Mouse (Mus musculus) embryonic facial prominence, embryonic 14.5 days (tissue): Measurements from ENCODE around the gene Trpc4. TPM values are rescaled to one million over a fixed set of nuclear protein-coding genes. Genes with fewer than 3 reads are reported as not detected.

Source experiments
- ATAC-seq: fragments of 200-750 bp; cut with Nextera tagmentation; 2 replicates; pipeline ENCODE4 v1.8.0; 2017; ENCODE audit warnings: low read depth, moderate number of reproducible peaks, moderate TSS enrichment
- DNase-seq: peaks from one replicate; pipeline ENCODE4 v3.0.0-alpha.2; 2015; ENCODE audit warnings: low spot score
- H3K27ac ChIP-seq: fragments of 300-500 bp; sonication (generic); replicated peaks from 2 replicates; pipeline ENCODE4 v1.5.1; 2014; ENCODE audit warnings: low read depth, mild to moderate bottlenecking, low read length, moderate library complexity
- H3K27me3 ChIP-seq: fragments of 300-500 bp; sonication (generic); replicated peaks from 2 replicates; pipeline ENCODE4 v1.6.1; 2014; ENCODE audit warnings: low read length; ENCODE audit not compliant: control insufficient read depth, insufficient read depth
- H3K36me3 ChIP-seq: fragments of 300-500 bp; sonication (generic); 2 replicates; pipeline ENCODE4 v1.6.1; 2014; ENCODE audit warnings: low read length, mixed read lengths; ENCODE audit not compliant: control insufficient read depth, insufficient read depth
- H3K4me1 ChIP-seq: fragments of 300-500 bp; sonication (generic); 2 replicates; pipeline ENCODE4 v1.6.1; 2014; ENCODE audit warnings: antibody characterized with exemption, low read length; ENCODE audit not compliant: control insufficient read depth, insufficient read depth
- H3K4me2 ChIP-seq: fragments of 300-500 bp; sonication (generic); 2 replicates; pipeline ENCODE4 v1.6.1; 2014; ENCODE audit warnings: low read depth, mild to moderate bottlenecking, low read length, moderate library complexity, mixed read lengths
- H3K4me3 ChIP-seq: fragments of 300-500 bp; sonication (generic); 2 replicates; pipeline ENCODE4 v1.5.1; 2014; ENCODE audit warnings: low read depth, mild to moderate bottlenecking, low read length
- H3K9ac ChIP-seq: fragments of 300-500 bp; sonication (generic); 2 replicates; pipeline ENCODE4 v1.6.1; 2014; ENCODE audit warnings: low read depth, mild to moderate bottlenecking, low read length, moderate library complexity, mixed read lengths
- H3K9me3 ChIP-seq: fragments of 300-500 bp; sonication (generic); 2 replicates; pipeline ENCODE4 v1.6.1; 2016; ENCODE audit warnings: low read length; ENCODE audit not compliant: control insufficient read depth
- WGBS: fragments of 180-500 bp; shearing (Covaris S2); extraction: QIAGEN DNeasy Blood & Tissue Kit; methylation state at CpG from one replicate; pipeline ENCODE4 v1.1.7; 2014; 5-methylcytosine and 5-hydroxymethylcytosine counted together
- polyA plus RNA-seq: library from polyadenylated mRNA; unstranded; fragments of >200 nt; fragmentation: Nextera tagmentation; extraction: Ambion mirVana; gene quantifications from 2 replicates; pipeline ENCODE4 v1.2.1, GENCODE M21; 2014

Gene Trpc4
- polyA plus RNA-seq, 1 experiment from 2014 or later: 1.4 TPM

DNA sequence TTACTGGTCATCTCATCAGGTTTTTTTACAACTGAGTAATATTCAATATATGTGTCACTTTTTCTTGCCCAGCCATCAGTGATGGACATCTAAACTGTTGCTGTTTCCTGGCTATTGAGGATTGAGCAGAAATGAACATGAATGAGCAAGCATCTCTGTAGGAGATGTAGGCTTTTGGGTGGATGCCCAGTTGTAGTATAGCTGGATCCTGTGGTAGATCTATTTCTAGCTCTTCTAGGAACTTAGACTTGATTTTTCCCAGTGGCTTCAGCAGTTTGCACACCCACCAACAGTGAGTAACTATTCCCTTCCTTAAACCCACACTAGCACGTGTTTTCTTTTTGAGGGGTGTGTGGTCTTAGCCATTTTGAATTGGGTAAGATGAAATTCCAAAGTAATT lies 87.3 kb downstream of the Trpc4 start:
- Histone ChIP-seq H3K27ac (no peak overlapping the region), H3K4me1 (no peaks in the 10 kb centered on the region), H3K36me3 (no peaks in the 10 kb centered on the region), H3K27me3 (no peaks in the 10 kb centered on the region), H3K9ac (no peak overlapping the region), H3K9me3 (no peaks in the 10 kb centered on the region), H3K4me2 (no peak overlapping the region), H3K4me3 (no peak overlapping the region)
- WGBS: 69% methylated on average over 1 of the region's 1 CpGs
- ATAC-seq: no peak
- peak; percentile 48 for DNase-seq

DNA sequence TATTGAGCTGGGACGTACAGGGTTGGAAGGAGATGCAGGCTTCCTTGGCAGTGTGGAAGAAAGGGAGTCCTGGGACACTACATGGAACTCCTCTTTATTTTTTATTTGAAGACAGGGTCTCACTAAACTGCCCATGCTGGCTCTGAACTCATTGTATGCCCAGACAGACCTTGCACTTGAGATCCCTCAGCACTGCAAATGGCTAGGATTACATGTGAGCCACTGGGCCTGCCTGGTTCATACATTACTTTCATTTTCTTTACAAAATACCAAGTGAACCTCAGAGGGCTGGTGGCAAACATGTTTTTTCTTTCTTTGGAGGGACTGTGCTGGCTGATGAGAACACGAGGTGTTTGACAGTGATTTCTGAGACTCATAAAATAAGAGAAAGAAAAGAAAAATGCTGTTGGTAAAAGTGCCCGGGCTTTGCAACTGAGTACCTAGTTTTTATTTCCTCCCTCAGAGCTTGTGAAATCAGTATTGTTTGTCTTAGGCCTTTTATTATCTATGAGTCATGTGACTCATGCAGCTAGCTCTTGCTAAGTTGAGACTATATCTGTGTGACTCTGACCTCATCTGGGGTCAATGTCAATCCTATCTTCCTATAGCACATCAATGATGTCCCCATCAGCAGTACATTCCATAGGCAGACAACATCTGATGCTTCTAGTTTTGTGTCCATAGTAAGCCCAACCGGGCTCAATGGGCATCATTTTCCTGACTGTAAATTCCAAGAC lies 89.1 kb downstream of the Trpc4 start:
- Histone ChIP-seq H3K36me3 (no peaks in the 10 kb centered on the region), H3K4me1 (no peaks in the 10 kb centered on the region), H3K4me3 (no peak overlapping the region), H3K27me3 (no peaks in the 10 kb centered on the region), H3K27ac (no peak overlapping the region), H3K9me3 (no peaks in the 10 kb centered on the region), H3K9ac (no peak overlapping the region), H3K4me2 (no peak overlapping the region)
- 79% methylated on average over 4 of the region's 4 CpGs for WGBS
- DNase-seq (no peak), ATAC-seq (no peak)

DNA sequence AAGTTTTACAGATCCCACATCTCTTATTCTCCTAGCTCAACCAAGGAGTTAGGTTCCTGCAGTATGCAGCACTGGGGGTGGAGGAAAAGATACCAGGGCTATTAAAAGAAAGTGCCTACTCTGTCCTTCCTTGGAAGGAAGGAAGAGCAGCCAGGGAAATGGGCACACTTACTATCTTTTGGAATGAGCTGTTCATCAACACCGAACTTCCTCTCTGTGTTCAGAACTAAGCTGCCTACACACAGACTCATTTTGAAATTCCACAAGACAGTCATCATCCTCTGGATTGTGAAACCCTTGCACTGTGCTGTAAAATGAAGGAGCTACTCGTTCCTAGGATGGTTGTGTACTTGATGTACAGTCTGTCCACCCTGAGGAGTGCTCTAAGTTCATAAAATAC lies 90.6 kb downstream of the Trpc4 start:
- ATAC-seq: no peak
- H3K27me3 ChIP-seq: no peaks in the 10 kb centered on the region
- no peaks in the 10 kb centered on the region for H3K9me3 ChIP-seq
- no peak overlapping the region for H3K4me2 ChIP-seq
- no peak overlapping the region for H3K4me3 ChIP-seq
- DNase-seq: no peak
- WGBS: 67% methylated on average over 2 of the region's 2 CpGs
- no peak overlapping the region for H3K9ac ChIP-seq
- H3K4me1 ChIP-seq: no peaks in the 10 kb centered on the region
- no peak overlapping the region for H3K27ac ChIP-seq
- no peaks in the 10 kb centered on the region for H3K36me3 ChIP-seq

DNA sequence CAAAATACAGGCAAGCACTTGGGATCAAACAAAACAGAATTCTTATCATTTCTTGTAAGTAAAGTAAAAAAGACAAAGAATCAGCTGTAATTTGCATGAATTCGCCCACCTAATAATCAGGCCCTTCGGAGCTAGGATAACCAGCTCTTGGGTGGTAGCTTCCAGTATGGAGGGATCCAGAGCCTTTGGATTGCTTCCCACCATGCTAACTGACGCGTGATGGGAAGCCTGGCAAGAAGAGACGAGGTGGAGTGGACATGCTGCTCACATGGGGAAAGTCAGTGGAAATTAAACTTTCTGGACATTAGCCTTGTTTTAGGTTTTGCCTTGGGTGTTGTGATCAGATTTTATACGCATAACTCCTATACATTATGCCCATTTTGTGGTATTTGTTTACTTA lies 93.5 kb downstream of the Trpc4 start:
- Histone ChIP-seq H3K4me2 (no peak overlapping the region), H3K36me3 (no peaks in the 10 kb centered on the region), H3K9ac (no peak overlapping the region), H3K27me3 (no peaks in the 10 kb centered on the region), H3K4me1 (no peaks in the 10 kb centered on the region), H3K27ac (no peak overlapping the region), H3K4me3 (no peak overlapping the region), H3K9me3 (no peaks in the 10 kb centered on the region)
- DNase-seq (no peak), ATAC-seq (no peak)
- 82% methylated on average over 6 of the region's 6 CpGs for WGBS

DNA sequence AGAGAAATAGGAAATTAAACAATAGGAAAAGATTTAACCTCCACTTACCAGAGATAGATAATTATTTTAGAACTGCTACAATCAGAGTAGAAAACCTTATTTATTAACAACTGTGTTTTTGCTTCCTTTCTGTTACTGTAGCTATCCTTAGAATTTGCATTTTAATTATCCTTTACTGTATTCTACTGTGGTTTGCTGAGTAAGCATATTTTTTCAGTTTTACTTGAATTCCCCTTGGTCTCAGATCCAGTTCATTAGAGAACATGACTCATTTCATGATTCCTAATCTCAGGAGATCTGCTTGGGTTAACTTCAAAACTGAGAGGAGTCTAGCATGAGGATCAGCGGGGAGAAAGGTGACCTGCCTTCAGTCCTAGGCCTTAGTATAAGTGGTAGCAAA lies 111.1 kb downstream of the Trpc4 start:
- H3K4me3 ChIP-seq: no peak overlapping the region
- H3K4me2 ChIP-seq: no peak overlapping the region
- 90% methylated on average over 1 of the region's 1 CpGs for WGBS
- H3K27me3 ChIP-seq: no peaks in the 10 kb centered on the region
- DNase-seq (no peak), ATAC-seq (no peak)
- no peak overlapping the region for H3K27ac ChIP-seq
- no peaks in the 10 kb centered on the region for H3K9me3 ChIP-seq
- H3K4me1 ChIP-seq: no peaks in the 10 kb centered on the region
- H3K36me3 ChIP-seq: no peaks in the 10 kb centered on the region
- no peak overlapping the region for H3K9ac ChIP-seq

DNA sequence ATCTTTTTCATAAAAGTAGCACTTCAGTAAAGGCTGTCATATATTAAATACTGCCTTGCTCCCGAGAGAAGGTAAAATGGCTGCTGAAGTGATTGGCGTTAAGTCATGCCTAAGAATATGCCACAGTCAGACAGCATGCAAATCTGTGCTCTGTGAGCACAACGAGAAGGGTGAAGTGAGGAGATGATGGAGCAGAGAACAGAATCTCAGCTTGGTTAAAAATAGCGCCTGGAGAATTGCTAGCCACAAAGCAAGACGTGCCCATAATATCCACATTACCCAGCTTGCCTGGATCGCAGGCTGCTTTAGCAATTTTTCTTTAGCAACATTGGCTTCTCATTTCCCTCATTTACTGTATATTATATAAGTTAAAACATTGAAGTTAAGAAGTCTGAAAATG lies 113.3 kb downstream of the Trpc4 start:
- H3K9me3 ChIP-seq: no peaks in the 10 kb centered on the region
- no peak overlapping the region for H3K4me2 ChIP-seq
- H3K9ac ChIP-seq: no peak overlapping the region
- no peak overlapping the region for H3K27ac ChIP-seq
- ATAC-seq: no peak
- DNase-seq: no peak
- no peaks in the 10 kb centered on the region for H3K27me3 ChIP-seq
- H3K4me3 ChIP-seq: no peak overlapping the region
- H3K36me3 ChIP-seq: no peaks in the 10 kb centered on the region
- H3K4me1 ChIP-seq: no peaks in the 10 kb centered on the region
- WGBS: 72% methylated on average over 6 of the region's 6 CpGs

DNA sequence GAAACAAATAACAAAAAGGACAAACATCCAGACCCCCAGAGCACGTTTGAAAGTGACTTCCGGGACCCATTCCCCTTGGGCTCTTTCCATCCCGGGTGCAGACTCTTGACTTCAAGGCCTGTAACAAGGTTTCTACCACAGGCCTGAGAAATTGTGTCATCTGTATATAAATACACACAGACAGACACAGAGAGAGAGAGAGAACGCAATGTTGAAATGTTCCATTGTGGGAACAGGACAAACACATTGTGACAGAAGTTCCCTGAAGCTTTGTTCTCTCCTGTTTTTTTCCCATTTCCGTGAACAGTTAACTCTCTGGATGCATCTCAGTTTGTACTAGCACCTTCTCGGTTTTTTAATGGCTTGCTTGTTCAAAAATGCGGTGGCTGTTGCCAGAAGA lies 118.8 kb downstream of the Trpc4 start:
- H3K4me2 ChIP-seq: no peak overlapping the region
- H3K27me3 ChIP-seq: no peaks in the 10 kb centered on the region
- no peak overlapping the region for H3K9ac ChIP-seq
- H3K4me3 ChIP-seq: no peak overlapping the region
- H3K9me3 ChIP-seq: no peaks in the 10 kb centered on the region
- no peaks in the 10 kb centered on the region for H3K36me3 ChIP-seq
- H3K27ac ChIP-seq: no peak overlapping the region
- H3K4me1 ChIP-seq: no peaks in the 10 kb centered on the region
- DNase-seq (no peak), ATAC-seq (no peak)
- WGBS: 70% methylated on average over 7 of the region's 7 CpGs

DNA sequence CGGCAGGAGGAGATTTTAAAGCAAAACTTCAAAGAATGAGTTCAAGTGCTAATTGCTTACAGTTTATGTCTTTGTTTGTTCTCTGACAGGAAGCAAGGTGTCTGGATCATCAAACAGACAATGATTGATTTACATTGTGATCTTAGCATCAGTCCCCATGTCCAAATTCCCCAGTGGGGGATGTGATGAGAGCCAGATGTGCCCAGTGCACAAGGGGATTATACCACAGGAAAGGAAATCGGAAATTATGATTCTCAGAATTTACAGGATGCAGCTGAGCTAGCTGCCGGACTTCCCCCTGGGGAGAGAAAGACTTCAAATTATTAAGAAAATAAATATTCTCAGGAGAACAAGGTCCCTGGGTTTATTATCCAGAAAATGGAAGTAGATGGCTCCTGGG lies 133.9 kb downstream of the Trpc4 start:
- Histone ChIP-seq H3K4me3 (no peak overlapping the region), H3K27ac (no peak overlapping the region), H3K9ac (no peak overlapping the region), H3K9me3 (no peaks in the 10 kb centered on the region), H3K4me2 (no peak overlapping the region), H3K27me3 (no peaks in the 10 kb centered on the region), H3K4me1 (no peaks in the 10 kb centered on the region), H3K36me3 (no peaks in the 10 kb centered on the region)
- WGBS: 20% methylated on average over 3 of the region's 3 CpGs
- 0 out of 2 replicates have a peak, but pooled peaks have one; percentile 26 for ATAC-seq
- peak; percentile 41 for DNase-seq

DNA sequence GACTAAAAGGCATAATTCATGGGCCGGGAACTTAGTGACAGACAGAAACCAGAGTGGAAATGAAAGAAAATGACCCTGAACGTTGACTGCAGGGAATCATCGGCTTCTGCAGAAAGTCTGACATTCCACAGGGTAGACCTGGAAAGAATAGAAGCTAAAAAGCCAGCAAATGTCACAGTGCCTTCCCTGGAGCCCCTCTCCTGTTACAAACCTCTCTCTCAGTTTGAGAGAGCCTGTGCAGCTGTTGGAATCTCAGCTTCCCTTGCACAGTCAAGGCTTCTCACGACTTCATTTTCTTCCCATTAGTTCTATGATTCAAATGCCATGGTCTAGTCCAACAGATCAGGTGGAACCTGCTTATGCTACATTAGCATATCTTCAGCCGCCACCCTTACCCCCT lies 154.8 kb downstream of the Trpc4 start:
- peak; percentile 54 for DNase-seq

More for the DNA sequence above, 154.8 kb downstream of the Trpc4 start:
- H3K27me3 ChIP-seq: no peaks in the 10 kb centered on the region
- H3K27ac ChIP-seq: no peak overlapping the region
- no peak overlapping the region for H3K4me2 ChIP-seq
- H3K9me3 ChIP-seq: no peaks in the 10 kb centered on the region
- peak; percentile 53; the same call in 1 of the 2 replicates for ATAC-seq
- H3K4me3 ChIP-seq: no peak overlapping the region
- WGBS: 26% methylated on average over 5 of the region's 5 CpGs
- no peak overlapping the region for H3K9ac ChIP-seq
- H3K4me1 ChIP-seq: no peaks in the 10 kb centered on the region
- H3K36me3 ChIP-seq: no peaks in the 10 kb centered on the region
